Mouse (Mus musculus): Measurements from ENCODE around the gene Kdm4b.

Gene Kdm4b

DNA sequence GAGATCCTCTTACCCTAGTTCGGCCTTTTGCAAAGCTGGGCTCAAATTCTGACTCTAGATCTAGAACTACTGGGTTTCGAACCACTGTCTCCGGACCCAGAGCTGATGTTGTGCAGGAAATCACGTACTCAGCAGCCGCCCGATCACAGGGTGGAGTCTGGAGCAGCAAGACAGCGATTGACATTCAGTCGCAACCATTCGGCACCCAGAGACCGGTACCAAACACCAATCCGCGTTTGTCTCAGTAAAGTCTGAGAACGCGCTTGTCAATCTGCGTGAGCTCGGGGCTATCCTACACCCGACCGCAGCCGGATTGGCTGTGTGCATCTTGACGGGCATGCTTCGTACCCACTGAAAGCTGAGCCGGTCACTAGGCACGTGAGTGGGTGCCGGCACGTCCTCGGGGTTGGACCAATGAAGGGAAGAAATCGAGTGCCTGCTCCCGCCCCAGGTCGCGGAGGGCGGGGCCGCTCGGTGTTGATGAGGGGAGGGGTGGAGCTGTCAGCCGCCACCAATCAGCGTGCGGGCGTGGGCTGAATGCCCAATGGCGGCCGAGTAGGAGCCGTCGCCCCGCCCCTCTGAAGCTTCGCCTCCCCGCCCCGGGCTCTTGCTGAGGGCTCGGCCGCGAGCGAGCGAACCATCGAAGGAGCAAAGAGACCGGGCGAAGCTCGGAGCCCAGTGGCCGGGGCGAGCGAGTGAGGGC is at the start of gene Kdm4b:
Kdm4b (plus strand) TSS at position 613 of the 703 bp plus-strand sequence.
- DNase-seq (ENCODE audit: low read depth, low spot score), result peak; percentile 100

- DNase-seq (ENCODE audit: low read depth, low spot score), result peak; percentile 95
Observed at GRCm38 (mm10) chr17:56276643-56277566, 49.0 kb upstream of the Kdm4b start, which contains the start of gene Ticam1. Gene Ticam1, minus strand, starts transcription at chr17:56276786.

- no peak for DNase-seq (ENCODE audit: low read depth, low spot score)
Observed at GRCm38 (mm10) chr17:56277567-56277893, 48.3 kb upstream of the Kdm4b start.

GRCm38 (mm10) chr17:56278340-56278739 is 47.5 kb upstream of the Kdm4b start:
- no peak for DNase-seq (ENCODE audit: low read depth, low spot score)

DNA sequence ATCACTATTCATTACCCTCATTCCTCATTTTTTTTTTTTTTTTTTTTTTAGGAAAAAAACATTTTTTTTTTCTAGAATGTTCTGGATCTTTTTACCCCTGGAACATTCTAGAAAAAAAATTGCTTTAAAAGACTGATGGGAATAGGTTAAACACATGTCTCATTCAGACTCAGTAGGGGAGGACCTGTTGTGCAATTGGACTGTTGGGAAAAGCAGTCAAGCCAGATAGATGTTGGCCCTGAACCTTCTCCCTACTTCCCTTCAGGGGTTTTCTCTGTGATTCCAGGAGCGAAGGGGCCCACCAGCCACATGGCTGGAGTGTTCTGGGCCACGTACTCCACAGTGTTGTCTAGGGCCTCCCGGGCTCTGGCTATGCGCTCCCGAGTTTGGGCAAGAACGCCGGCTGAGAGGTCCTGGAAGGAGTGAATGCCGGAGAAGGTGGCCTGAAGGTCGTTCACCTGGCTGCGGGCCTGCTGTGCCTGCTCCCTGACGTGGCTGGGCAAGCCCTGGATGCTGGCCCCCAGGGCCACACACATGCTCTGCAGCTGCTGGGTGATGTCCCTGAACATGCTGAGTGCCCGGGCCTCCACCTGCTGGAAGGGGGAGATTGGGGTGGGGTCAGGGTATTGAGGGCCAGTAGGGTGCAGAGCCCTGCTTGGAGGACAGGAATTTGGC is 46.2 kb upstream of the Kdm4b start:
- no peak for DNase-seq (ENCODE audit: low read depth, low spot score)

GRCm38 (mm10) chr17:56281193-56281592 is 44.7 kb upstream of the Kdm4b start:
- DNase-seq (ENCODE audit: low read depth, low spot score), result no peak

DNA sequence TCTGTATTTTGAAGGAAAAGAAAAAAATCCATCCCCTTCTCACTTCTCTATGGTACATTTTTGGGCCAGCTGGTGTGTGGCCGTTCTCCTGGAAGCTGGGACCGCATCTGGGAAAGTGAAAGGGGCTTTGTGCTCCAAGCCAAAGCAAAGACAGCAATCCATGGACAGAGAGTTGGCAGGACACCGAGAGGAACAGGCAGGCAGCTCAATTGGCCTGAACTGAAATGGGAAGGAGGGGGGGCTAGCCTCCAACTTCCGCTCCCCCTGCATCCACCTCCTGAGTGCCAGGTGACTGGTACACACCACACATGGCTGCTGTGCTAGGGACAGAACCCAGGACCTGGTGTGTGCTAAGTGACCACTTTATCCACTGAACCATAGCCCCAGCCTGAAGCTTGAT is 43.1 kb upstream of the Kdm4b start:
- DNase-seq (ENCODE audit: low read depth, low spot score), result peak; percentile 91

DNA sequence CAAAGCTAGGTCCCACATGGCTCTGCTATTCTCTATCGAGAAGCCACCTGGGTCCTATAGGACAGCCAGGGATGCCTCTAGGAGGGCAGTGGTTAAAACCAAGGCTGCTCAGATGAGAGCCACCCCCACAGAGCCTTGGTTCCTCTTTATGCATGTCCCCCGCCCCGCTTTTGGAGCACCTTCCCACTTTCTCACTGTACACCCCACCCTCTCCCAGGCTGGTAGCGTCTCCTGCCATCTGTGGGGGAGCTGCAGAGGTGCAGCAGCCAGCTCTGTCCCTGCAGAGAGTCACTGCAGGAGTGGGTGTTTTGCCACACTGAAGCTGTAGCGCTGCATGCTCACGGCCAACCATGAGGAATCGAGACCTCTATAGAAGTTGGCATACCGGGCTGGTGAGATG is 42.5 kb upstream of the Kdm4b start:
- peak; percentile 85 for DNase-seq (ENCODE audit: low read depth, low spot score)

DNA sequence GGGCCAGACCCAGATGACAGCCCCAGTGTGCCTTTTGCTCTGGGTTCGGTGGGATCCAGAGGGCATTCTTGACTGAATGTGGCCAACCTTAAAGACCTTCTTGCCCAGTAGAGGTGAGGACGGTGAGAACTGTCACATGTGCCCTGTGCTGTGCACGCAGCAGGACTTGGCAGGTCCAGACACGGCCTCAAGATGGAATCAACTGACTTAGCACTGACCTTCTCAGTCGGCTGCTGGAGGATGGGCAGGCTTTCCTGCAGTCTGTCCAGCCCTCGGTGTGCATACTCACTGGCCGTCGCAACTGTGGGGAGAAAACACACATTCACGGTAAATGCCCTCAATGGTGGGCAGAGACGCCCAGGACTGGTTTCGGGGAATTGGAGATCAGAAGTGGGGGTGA is 39.9 kb upstream of the Kdm4b start:
- DNase-seq (ENCODE audit: low read depth, low spot score), result no peak

DNA sequence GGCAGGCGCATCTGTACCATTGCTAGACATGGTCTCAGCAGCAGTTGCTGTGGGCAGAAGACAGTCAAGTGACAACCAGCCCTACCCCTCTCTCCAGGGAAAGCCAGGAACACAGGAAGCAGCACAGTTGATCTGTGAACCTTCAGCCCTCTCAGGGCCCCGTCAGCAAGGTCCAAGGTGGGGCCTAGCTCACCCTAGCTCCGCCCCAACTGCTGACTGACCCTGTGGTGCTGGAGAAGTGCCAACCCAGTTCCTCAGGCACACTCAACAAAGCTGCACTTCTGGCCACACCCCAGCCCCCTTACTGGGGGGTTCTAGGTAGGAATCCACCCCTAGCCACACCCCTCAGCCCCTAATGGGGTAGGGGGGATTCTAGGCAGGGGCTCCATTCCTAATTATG is 38.0 kb upstream of the Kdm4b start:
- DNase-seq (ENCODE audit: low read depth, low spot score), result no peak

GRCm38 (mm10) chr17:56288866-56289265 is 37.0 kb upstream of the Kdm4b start:
- no peak for DNase-seq (ENCODE audit: low read depth, low spot score)

GRCm38 (mm10) chr17:56289371-56290331 is 36.2 kb upstream of the Kdm4b start:
- DNase-seq (ENCODE audit: low read depth, low spot score), result no peak

DNA sequence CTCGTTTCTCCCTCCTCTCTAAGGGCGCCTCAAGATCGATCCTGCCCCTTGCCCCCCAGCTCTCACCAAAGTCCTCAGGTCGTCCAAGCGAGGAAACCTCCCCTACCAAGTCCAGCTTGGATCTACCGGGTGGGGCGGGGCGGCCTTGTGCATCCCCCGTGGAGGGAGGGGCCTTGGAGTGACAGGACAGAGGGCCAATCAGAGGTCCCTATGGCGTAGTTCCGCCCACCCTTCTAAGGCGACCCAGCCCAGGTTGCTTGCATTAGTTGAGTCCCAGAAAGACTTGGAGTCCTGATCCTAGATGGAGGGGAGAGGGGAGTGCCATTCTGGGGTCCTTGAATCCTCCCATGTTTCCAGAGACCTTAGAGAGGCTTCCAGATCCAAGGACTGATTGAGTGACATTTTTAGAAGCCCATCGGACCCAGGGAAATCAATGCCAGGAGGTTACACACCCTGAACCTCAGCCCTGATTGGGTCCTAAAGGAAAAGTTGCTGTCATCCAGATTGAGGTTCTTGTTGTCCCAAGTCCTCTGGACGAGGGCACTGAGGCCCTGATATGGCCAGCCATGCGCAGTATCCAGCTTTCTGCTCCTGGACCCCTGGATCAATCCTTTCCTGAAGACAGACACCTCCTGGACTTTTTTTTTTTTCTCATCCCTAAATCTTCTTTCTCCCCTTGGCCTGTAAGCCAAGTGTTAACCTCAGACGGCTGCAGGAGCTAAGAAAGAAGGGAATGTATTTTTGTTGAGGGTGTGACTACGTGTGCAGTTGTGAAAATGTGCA is 35.3 kb upstream of the Kdm4b start:
- DNase-seq (ENCODE audit: low read depth, low spot score), result peak; percentile 69

- DNase-seq (ENCODE audit: low read depth, low spot score), result peak; percentile 82
Observed at GRCm38 (mm10) chr17:56291171-56291511, 34.7 kb upstream of the Kdm4b start.

DNA sequence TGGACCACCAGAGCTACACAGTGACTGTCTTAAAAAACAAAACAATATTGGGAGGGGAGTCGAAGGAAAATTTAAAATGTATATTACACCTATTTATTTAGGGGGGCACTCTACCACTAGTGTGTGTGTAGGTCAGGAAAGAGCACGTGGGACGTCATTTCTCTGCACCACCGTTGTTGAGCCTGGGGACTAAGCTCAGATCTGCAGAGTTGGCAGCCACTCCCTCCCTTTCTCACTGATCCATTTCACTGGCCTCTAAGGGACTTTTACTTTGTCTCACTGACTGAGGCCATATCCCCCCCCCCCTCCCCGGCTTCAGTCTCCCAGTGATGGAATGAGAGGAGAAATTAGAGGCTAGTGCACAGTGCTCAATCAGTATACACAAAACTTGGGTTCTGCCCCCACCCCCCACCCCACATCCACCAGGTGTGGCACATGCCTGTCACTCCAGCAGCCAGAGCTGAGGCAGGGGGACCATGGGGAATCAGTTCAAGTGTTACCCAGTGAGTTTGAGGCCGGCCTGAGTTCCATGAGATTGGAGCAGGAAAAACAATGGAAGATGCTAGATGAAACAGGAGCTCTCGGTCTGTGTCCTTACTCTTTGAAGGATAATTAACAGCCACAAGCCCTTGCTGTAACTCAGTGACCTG is 33.9 kb upstream of the Kdm4b start:
- DNase-seq (ENCODE audit: low read depth, low spot score), result no peak

DNA sequence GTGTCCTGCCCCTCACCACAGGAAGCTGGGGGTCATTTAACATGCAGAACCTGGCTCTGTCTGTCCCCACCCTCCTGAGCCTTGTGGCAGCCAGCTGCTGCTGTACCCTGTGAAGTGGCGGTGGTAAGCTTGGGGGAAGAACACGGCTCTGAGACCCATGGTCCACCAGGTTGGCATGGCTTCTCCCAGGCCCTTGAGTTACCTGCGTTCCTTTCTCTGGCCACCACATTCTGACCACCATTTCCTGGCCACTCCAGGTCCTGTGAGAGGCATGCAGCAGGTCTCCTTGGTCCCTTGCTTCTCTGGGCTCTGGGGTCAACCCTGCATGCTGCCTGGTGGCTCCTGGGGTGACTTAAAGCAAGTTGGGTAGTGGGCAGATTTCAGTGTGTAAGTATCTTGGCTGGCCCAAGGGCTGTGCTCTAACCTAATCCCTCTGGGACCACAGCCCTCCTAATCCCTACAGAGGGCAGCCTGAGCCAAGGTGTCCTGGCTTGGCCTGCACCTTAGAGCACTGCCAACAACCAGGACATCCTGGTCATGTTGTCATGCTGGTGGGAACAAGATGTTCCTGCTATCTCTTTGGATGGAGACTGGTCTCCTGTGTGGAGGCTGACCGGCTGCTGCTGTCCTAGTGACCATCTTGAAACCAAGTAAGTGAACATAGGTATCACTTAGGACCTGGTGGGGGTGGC is 33.2 kb upstream of the Kdm4b start, which contains the start of gene Plin3:
Plin3 (minus strand) TSS at position 343 of the 692 bp plus-strand sequence.
- DNase-seq (ENCODE audit: low read depth, low spot score), result no peak

- no peak for DNase-seq (ENCODE audit: low read depth, low spot score)
Observed at GRCm38 (mm10) chr17:56293291-56293690, 32.6 kb upstream of the Kdm4b start.

- DNase-seq (ENCODE audit: low read depth, low spot score), result peak; percentile 76
Observed at GRCm38 (mm10) chr17:56294241-56294640, 31.6 kb upstream of the Kdm4b start.

- DNase-seq (ENCODE audit: low read depth, low spot score), result no peak
Observed at GRCm38 (mm10) chr17:56296201-56296600, 29.7 kb upstream of the Kdm4b start.
